Mouse (Mus musculus) cortical plate, adult 2 months (tissue): Measurements from ENCODE around the gene Hibadh.

Experiments used
- CTCF ChIP-seq: fragments of 200-500 bp; IDR thresholded peaks from 2 replicates; pipeline ENCODE4 v1.5.1; 2011; ENCODE audit warnings: mild to moderate bottlenecking, control low read depth, low read length; ENCODE audit not compliant: insufficient read depth; ENCODE audit errors: extremely low read depth
- POLR2A ChIP-seq: fragments of 200-500 bp; IDR thresholded peaks from 2 replicates; pipeline ENCODE4 v1.6.1; 2011; ENCODE audit warnings: mild to moderate bottlenecking, low read length, control low read depth; ENCODE audit not compliant: insufficient read depth; ENCODE audit errors: extremely low read depth

- TF ChIP-seq CTCF = peak; percentile 38; the same call in 1 of the 2 replicates
- TF ChIP-seq POLR2A = no peak
These were observed 22.8 kb upstream of the Hibadh start for GRCm38 (mm10) chr6:52663021-52663420.
